Mouse (Mus musculus) T-helper 17 cell (primary cell): ENCODE measurements around the gene Gm45062.

Experiments
- in situ Hi-C, 2 experiments: fragments of 300-600 bp; cut with MboI, MseI; formaldehyde crosslinking; loops; 1 replicate in 1 of 2; 2 replicates in 1 of 2; pipeline ENCODE4 v1.15.1; 2025; ENCODE audit warnings: high pct_unique_total_duplicates in 2 of 2

The Gm45062 gene

GRCm38 (mm10) chr6:8259004-8259666 is at the start of gene Gm45062, which contains the start of the genes Rpa3 and Umad1:
Gene Gm45062, plus strand, starts transcription at chr6:8259450.
Gene Rpa3, minus strand, starts transcription at chr6:8259173.
Gene Umad1, plus strand, starts transcription at chr6:8259288.
- in situ Hi-C loops, result loop anchor here in 1 of 2 experiments (5.0 kb wide), 1 partner anchor 47 kb away; no protein-coding TSS in a partner anchor

GRCm38 (mm10) chr6:8209866-8210186 is 49.4 kb upstream of the Gm45062 start:
- in situ Hi-C loops, result loop anchor here in 1 of 2 experiments (5.0 to 10.0 kb wide), 2 partner anchors 47 to 355 kb away; partner anchors contain the start of genes Gm45062, Rpa3 and Umad1

- in situ Hi-C loops, result loop anchor here in 1 of 2 experiments (5.0 kb wide), 1 partner anchor 47 kb away; the partner anchor contains the start of genes Gm45062, Rpa3 and Umad1
These were observed 48.6 kb upstream of the Gm45062 start for GRCm38 (mm10) chr6:8210661-8211060.

GRCm38 (mm10) chr6:8227035-8227434 is 32.2 kb upstream of the Gm45062 start:
- in situ Hi-C loops, result no loop called here

GRCm38 (mm10) chr6:8228596-8228995 is 30.7 kb upstream of the Gm45062 start:
- in situ Hi-C loops, result no loop called here

GRCm38 (mm10) chr6:8258316-8258715 is 934 bp upstream of the Gm45062 start:
- in situ Hi-C loops, result loop anchor here in 1 of 2 experiments (5.0 kb wide), 1 partner anchor 46 kb away; no protein-coding TSS in a partner anchor

- in situ Hi-C loops, result loop anchor here in 1 of 2 experiments (5.0 kb wide), 1 partner anchor 47 kb away; no protein-coding TSS in a partner anchor
These were observed 406 bp downstream of the Gm45062 start for GRCm38 (mm10) chr6:8259667-8260044.

- in situ Hi-C loops, result no loop called here
These were observed 11.8 kb downstream of the Gm45062 start for GRCm38 (mm10) chr6:8271047-8271446.

GRCm38 (mm10) chr6:8274387-8275054 is 15.3 kb downstream of the Gm45062 start:
- in situ Hi-C loops, result loop anchor here in 1 of 2 experiments (5.0 kb wide), 1 partner anchor 223 kb away; no protein-coding TSS in a partner anchor

GRCm38 (mm10) chr6:8275098-8275497 is 15.8 kb downstream of the Gm45062 start:
- in situ Hi-C loops, result loop anchor here in 1 of 2 experiments (5.0 kb wide), 1 partner anchor 222 kb away; no protein-coding TSS in a partner anchor

GRCm38 (mm10) chr6:8276431-8276830 is 17.2 kb downstream of the Gm45062 start:
- in situ Hi-C loops, result loop anchor here in 1 of 2 experiments (5.0 kb wide), 1 partner anchor 221 kb away; no protein-coding TSS in a partner anchor

- in situ Hi-C loops, result loop anchor here in 1 of 2 experiments (5.0 kb wide), 1 partner anchor 219 kb away; no protein-coding TSS in a partner anchor
These were observed 19.3 kb downstream of the Gm45062 start for GRCm38 (mm10) chr6:8278426-8279002.

- in situ Hi-C loops, result loop anchor here in 1 of 2 experiments (5.0 kb wide), 1 partner anchor 454 kb away; no protein-coding TSS in a partner anchor
These were observed 24.0 kb downstream of the Gm45062 start for GRCm38 (mm10) chr6:8283255-8283654.

GRCm38 (mm10) chr6:8285401-8285960 is 26.2 kb downstream of the Gm45062 start:
- in situ Hi-C loops, result no loop called here

- in situ Hi-C loops, result no loop called here
These were observed 26.9 kb downstream of the Gm45062 start for GRCm38 (mm10) chr6:8286146-8286545.

GRCm38 (mm10) chr6:8288755-8289580 is 29.7 kb downstream of the Gm45062 start:
- in situ Hi-C loops, result no loop called here

GRCm38 (mm10) chr6:8294048-8294784 is 35.0 kb downstream of the Gm45062 start:
- in situ Hi-C loops, result loop anchor here in 1 of 2 experiments (5.0 kb wide), 1 partner anchor 63 kb away; no protein-coding TSS in a partner anchor

- in situ Hi-C loops, result no loop called here
These were observed 40.0 kb downstream of the Gm45062 start for GRCm38 (mm10) chr6:8299066-8299863.
